8 mouse cellular contexts compared by ENCODE assay signal in genomic region chr2:152696476-152697164, GRCm38 (mm10). TPM values are rescaled to one million over a fixed set of nuclear protein-coding genes. Genes with fewer than 3 reads are reported as not detected.
A peak's percentile ranks its signal among the peaks of the same experiment; 100 is the strongest.
DNase-seq lines count a peak whose midpoint lies in the region; ATAC-seq lines count a peak whose summit lies in the region.

No protein-coding gene starts in this region.

- peak; percentile 89 for ATAC-seq in common myeloid progenitor, adult 5-6 weeks (replicated peaks; ENCODE audit: low read depth, poor library complexity, severe bottlenecking)
- peak; percentile 87 for ATAC-seq in megakaryocyte progenitor cell, adult 5-6 weeks (replicated peaks; ENCODE audit: poor library complexity)

- peak; percentile 93 for DNase-seq in ZHBTc4 (ENCODE audit: low read depth, low spot score)
- peak; percentile 95 for DNase-seq in gastrocnemius, postnatal 10 days
- DNase-seq in induced T-regulatory cell, adult 2 months (ENCODE audit: low read depth): peak; percentile 89
- peak; percentile 78 to 93 for DNase-seq in left cerebral cortex, adult 8-10 months (ENCODE audit: low spot score in 2 of 2)
- peak; percentile 93 for DNase-seq in right cerebral cortex, postnatal 14 days
- DNase-seq in urinary bladder, postnatal 25 days (ENCODE audit: low spot score): peak; percentile 92

RNA-seq across cellular contexts. Expression of gene Mcts2, which starts 9.8 kb away (rescaled TPM):
- total RNA-seq in common myeloid progenitor, adult 5-6 weeks (2017): 3.8 and 10.0 TPM in 2 replicates
- total RNA-seq in gastrocnemius, postnatal 10 days (2021): 10 to 100 TPM; 12.5 to 19.3 TPM
- 10 to 100 TPM; 15.5 to 18.6 (median 18.2) TPM for total RNA-seq in left cerebral cortex, adult 8-10 months (2022)
- total RNA-seq in megakaryocyte progenitor cell, adult 5-6 weeks (2015): 8.7 and 12.3 TPM in 2 replicates
- total RNA-seq in megakaryocyte progenitor cell, adult 5-6 weeks (2017): 6.1 and 11.0 TPM in 2 replicates

RNA-seq across cellular contexts. Expression of gene H13, which starts 27.4 kb away (rescaled TPM):
- total RNA-seq in common myeloid progenitor, adult 5-6 weeks (2017): 68.2 and 70.3 TPM in 2 replicates
- total RNA-seq in gastrocnemius, postnatal 10 days (2021): 10 to 100 TPM; 56.0 to 61.1 TPM
- total RNA-seq in left cerebral cortex, adult 8-10 months (2022): 10 to 100 TPM; 59.6 to 78.5 (median 71.8) TPM
- total RNA-seq in megakaryocyte progenitor cell, adult 5-6 weeks (2015): 169 and 177 TPM in 2 replicates
- total RNA-seq in megakaryocyte progenitor cell, adult 5-6 weeks (2017): 126 and 128 TPM in 2 replicates

RNA-seq across cellular contexts. Expression of gene Id1, which starts 39.4 kb away (rescaled TPM):
- 2.8 and 5.8 TPM in 2 replicates for total RNA-seq in common myeloid progenitor, adult 5-6 weeks (2017)
- 10 to 100 TPM; 17.6 to 21.1 TPM for total RNA-seq in gastrocnemius, postnatal 10 days (2021)
- 10 to 100 TPM; 19.1 to 30.8 (median 22.9) TPM for total RNA-seq in left cerebral cortex, adult 8-10 months (2022)
- total RNA-seq in megakaryocyte progenitor cell, adult 5-6 weeks (2015): 8.3 and 11.7 TPM in 2 replicates
- total RNA-seq in megakaryocyte progenitor cell, adult 5-6 weeks (2017): 3.6 and 7.1 TPM in 2 replicates

RNA-seq across cellular contexts. Expression of gene Cox4i2, which starts 57.4 kb away (rescaled TPM):
- 2.7 and 3.7 TPM in 2 replicates for total RNA-seq in common myeloid progenitor, adult 5-6 weeks (2017)
- 1 to 10 TPM; 5.6 to 6.9 TPM for total RNA-seq in gastrocnemius, postnatal 10 days (2021)
- 1 to 10 TPM; 2.1 to 4.8 (median 2.5) TPM for total RNA-seq in left cerebral cortex, adult 8-10 months (2022)
- total RNA-seq in megakaryocyte progenitor cell, adult 5-6 weeks (2015): 1.4 and 1.5 TPM in 2 replicates
- 1.8 TPM in 1 of 2 replicates, not detected in the other for total RNA-seq in megakaryocyte progenitor cell, adult 5-6 weeks (2017)

Comparison
In these comparisons a context has a peak if more than half of its experiments do, and no peak if none do; other contexts are left out.
1. Peak in every context shown above with its lines: DNase-seq and ATAC-seq.